Mouse (Mus musculus): ENCODE results near the gene Slc48a1. TPM values are rescaled to one million over a fixed set of nuclear protein-coding genes. Genes with fewer than 3 reads are reported as not detected.

The Slc48a1 gene
- polyA plus RNA-seq, 1 experiment from 2014 or later = 37.8 TPM

DNA sequence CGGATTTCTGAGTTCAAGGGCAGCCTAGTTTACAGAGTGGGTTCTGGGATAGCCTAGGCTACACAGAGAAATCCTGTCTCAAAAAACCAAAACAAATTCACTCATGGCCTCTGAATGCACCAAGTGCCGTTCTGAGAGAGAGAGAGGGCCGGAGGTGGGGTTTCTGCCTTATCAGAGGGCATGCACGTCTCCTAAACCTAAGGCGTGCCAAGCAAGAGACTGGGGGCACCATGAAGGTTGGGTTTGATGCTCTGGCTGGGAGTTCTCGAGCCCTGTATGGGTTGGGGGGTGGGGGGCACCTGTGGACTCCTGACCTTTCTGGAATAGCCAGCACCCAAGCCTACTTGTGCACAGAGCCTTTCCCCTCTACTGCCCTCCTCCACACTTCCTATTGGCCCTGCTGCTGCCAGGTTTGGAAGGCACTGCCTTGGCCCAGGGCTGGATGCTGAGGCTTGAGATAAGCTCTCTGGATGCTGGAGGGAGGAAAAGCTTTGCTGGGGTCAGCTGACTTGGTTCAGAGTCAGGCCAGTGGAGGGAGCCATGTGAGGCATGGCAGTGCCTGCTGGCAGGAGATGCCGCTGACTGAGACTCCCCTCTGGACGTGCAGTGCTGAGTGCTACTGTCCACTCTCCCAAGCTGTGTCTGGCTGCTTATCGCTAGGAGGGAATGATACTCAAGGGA, 7.6 kb downstream of the Slc48a1 start:
- H3K27ac ChIP-seq (replicated peaks) = no peak overlapping the region
- 81% methylated on average over 9 of the region's 9 CpGs for WGBS
- H3K27me3 ChIP-seq = peaks cover 22% of the 10 kb centered on the region
- H3K4me3 ChIP-seq = no peak overlapping the region
- ATAC-seq (ENCODE audit: low FRiP score, low read depth) = no peak
- H3K4me1 ChIP-seq = peaks cover 14% of the 10 kb centered on the region
- no peaks in the 10 kb centered on the region; the same call in 1 of the 2 replicates for H3K36me3 ChIP-seq
- H3K4me2 ChIP-seq (replicated peaks) = no peak overlapping the region
- H3K9me3 ChIP-seq = no peaks in the 10 kb centered on the region
- no peak overlapping the region for H3K9ac ChIP-seq (replicated peaks)

DNA sequence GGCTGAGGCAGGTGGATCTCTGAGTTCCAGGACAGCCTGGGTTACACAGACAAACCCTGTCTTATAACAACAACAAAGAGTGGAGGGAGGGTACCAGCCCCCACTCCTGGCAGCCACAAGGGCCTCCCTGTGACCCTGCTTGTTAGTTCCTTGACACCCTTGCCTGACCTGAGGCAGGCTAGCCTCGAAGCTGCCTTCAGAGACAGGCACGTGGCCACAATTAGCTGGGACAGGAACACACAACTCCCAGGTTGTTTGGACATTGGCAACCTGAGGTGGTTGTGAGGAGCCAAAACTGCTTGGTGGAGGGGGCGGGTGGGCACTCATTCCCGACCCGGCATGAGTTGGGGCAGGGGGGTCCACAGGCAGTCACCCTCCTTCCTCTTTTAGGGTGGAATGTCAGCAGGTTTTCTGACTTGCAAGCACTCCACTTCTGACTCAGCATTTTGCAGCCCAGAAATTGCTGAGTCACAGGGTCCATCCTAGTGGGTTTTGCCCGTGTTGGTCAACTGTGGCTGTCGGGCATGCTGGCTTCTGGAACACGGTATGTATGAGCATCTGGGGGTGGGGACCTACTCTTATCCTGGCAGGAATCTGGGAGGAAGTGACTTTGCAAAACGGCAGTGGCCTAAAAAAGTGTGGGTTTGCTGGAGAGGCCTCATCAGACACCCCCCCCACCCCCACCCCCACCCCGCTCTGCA, 8.2 kb downstream of the Slc48a1 start:
- H3K36me3 ChIP-seq = peaks cover 4% of the 10 kb centered on the region; the same call in 1 of the 2 replicates
- ATAC-seq (ENCODE audit: low FRiP score, low read depth) = no peak
- H3K27me3 ChIP-seq = peaks cover 17% of the 10 kb centered on the region
- no peak overlapping the region for H3K27ac ChIP-seq (replicated peaks)
- no peak overlapping the region for H3K4me2 ChIP-seq (replicated peaks)
- H3K4me3 ChIP-seq = no peak overlapping the region
- H3K9ac ChIP-seq (replicated peaks) = no peak overlapping the region
- H3K9me3 ChIP-seq = no peaks in the 10 kb centered on the region
- H3K4me1 ChIP-seq = peaks cover 14% of the 10 kb centered on the region
- 85% methylated on average over 10 of the region's 10 CpGs for WGBS

DNA sequence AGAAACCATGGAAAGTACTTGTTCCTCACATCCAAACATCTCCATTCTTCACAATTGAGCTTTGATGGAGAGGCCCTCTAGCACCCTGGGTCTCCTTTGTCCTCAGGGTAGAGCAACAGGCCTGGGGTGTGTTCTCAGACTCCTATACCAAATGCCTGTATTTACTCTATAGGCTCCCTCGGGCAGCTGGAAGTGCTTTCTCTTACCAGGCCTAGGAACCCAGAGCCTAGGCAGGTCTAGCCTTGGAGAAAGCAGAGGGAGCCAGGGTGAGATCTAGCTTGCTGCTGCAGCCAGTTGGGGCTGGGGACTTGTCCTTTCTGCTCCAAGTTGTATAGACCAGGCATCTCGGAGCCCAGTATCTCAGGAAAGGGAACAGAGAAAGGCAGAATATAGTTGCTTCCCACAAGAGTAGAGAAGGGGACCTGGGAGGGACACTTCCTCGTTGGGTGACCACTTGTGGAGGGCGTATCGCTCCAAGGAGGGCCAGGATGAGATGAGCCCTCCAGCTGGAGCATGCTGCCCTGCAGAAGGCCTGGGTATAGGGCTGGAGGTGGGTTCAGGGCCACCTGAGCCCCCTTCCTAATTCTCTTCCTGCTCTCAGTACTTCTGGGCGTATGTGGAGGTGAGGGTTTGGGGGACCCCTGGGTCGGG, 9.0 kb downstream of the Slc48a1 start:
- WGBS = 78% methylated on average over 7 of the region's 7 CpGs
- Histone ChIP-seq H3K27ac (replicated peaks) (no peak overlapping the region), H3K4me2 (replicated peaks) (no peak overlapping the region), H3K36me3 (peaks cover 4% of the 10 kb centered on the region; the same call in 1 of the 2 replicates), H3K27me3 (peaks cover 10% of the 10 kb centered on the region), H3K4me3 (no peak overlapping the region), H3K4me1 (peaks cover 8% of the 10 kb centered on the region), H3K9ac (replicated peaks) (no peak overlapping the region), H3K9me3 (no peaks in the 10 kb centered on the region)
- ATAC-seq (ENCODE audit: low FRiP score, low read depth) = no peak

DNA sequence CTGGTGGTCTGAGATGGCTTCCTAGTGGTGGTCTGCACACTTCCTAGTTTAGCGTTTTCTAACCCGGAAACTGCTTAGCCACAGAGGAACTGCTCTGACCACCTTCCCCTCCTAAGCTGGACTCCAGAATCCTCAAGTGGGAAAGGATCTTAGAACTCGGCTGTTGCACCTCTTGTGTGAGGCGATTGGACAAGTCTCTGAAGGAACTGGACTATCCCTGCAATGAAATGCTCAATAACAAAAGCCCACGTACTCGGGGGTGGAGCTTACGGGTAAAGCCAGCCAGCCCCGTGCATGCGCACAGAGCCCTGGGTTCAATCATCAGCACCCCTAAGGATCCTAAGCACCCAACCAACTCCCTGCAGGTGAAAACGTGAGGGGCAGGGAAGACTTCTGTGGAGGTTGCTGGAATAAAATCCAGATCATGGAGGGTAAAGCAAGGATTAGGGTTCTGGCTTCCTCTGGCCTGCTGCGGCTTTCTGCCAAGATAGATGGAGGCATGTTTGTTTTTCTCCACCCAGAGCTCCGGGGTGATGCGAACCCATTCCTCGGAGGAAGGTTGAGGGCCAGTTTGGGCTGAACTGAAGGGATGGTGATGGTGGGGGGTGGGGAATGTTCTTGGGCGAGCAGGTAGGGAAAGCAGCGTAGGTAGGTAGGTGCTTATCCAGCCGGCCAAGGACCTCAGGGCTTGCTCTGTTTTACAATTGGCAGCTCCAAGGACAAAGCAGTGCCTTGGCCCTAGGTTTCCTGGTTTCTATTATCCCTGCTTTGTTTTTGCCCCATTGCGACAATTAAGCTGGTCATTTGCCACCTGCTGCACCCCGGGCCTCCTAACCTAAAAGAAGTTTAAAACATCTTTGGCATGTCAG, 9.7 kb downstream of the Slc48a1 start:
- H3K27ac ChIP-seq (replicated peaks) = 0 out of 2 replicates have a peak overlapping the region, but pooled peaks have one; percentile 25
- no peak for ATAC-seq (ENCODE audit: low FRiP score, low read depth)

DNA sequence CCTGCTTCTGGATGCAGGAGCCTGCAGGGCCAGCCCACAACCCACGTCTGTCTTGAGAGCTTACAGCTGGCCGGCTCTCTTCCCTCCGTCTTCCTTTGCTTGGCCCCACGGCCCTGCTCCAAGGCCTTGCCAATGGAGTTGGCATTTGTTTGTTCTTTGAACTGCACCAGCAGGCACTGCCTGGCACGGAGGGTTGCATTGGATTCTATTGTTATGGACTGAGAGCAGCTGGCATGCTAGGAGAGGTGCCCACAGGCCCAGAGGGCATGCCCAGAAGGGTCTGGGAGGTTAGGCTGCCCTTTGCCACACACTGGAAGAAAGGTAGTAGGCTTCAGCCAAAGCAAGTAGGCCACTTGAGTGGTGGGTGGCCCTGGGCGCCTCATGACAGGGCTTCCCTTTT, 10.5 kb downstream of the Slc48a1 start:
- Histone ChIP-seq H3K4me3 (no peak overlapping the region), H3K4me1 (0 out of 2 replicates have a peak, but pooled peaks cover 3% of the 10 kb centered on the region), H3K9me3 (no peaks in the 10 kb centered on the region), H3K27ac (replicated peaks) (0 out of 2 replicates have a peak overlapping the region, but pooled peaks have one; percentile 25), H3K36me3 (peaks cover 9% of the 10 kb centered on the region), H3K9ac (replicated peaks) (no peak overlapping the region), H3K27me3 (no peaks in the 10 kb centered on the region), H3K4me2 (replicated peaks) (no peak overlapping the region)
- 67% methylated on average over 6 of the region's 6 CpGs for WGBS
- no peak for ATAC-seq (ENCODE audit: low FRiP score, low read depth)

More for the DNA sequence above, 9.7 kb downstream of the Slc48a1 start:
- Histone ChIP-seq H3K9me3 (no peaks in the 10 kb centered on the region), H3K4me1 (0 out of 2 replicates have a peak, but pooled peaks cover 3% of the 10 kb centered on the region), H3K9ac (replicated peaks) (no peak overlapping the region), H3K36me3 (peaks cover 4% of the 10 kb centered on the region; the same call in 1 of the 2 replicates), H3K4me3 (no peak overlapping the region), H3K4me2 (replicated peaks) (no peak overlapping the region), H3K27me3 (peaks cover 3% of the 10 kb centered on the region)
- WGBS = 76% methylated on average over 19 of the region's 19 CpGs

DNA sequence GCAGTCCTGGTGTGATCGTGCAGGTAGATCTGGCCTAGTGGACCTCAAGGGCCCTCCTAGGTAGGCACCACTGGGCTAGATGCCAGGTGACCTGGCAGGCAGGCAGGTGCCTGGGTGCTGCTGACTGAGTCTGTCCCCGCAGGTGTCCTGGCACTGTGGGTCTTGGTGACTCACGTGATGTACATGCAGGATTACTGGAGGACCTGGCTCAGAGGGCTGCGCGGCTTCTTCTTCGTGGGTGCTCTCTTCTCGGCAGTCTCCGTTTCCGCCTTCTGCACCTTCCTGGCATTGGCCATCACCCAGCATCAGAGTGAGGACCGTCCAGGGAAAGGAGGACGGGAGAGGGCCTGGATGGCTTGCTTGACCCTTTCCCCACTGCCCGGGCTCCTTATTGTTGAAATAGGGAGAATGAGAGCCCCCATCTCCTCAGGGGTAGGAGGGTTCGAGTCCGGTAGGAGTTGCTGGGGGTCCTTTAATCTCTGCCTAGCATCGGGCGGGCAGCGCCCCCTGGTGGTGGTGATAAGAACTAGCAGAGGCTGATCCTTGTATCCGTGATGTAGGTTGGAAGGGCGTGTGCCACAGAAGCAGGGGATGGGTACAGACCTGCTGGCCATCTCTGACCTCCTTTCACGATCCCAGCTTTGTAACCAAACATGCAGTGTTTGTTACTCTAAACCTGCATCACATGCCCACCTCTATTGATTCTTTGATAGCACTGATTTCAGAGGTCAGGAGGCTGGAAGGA, 11.6 kb downstream of the Slc48a1 start:
- H3K4me3 ChIP-seq = no peak overlapping the region
- no peak overlapping the region for H3K4me2 ChIP-seq (replicated peaks)
- H3K27ac ChIP-seq (replicated peaks) = no peak overlapping the region
- peaks cover 20% of the 10 kb centered on the region for H3K36me3 ChIP-seq
- no peaks in the 10 kb centered on the region for H3K27me3 ChIP-seq
- WGBS = 58% methylated on average over 20 of the region's 20 CpGs
- no peaks in the 10 kb centered on the region for H3K9me3 ChIP-seq
- ATAC-seq (ENCODE audit: low FRiP score, low read depth) = no peak
- 0 out of 2 replicates have a peak, but pooled peaks cover 3% of the 10 kb centered on the region for H3K4me1 ChIP-seq
- no peak overlapping the region for H3K9ac ChIP-seq (replicated peaks)

DNA sequence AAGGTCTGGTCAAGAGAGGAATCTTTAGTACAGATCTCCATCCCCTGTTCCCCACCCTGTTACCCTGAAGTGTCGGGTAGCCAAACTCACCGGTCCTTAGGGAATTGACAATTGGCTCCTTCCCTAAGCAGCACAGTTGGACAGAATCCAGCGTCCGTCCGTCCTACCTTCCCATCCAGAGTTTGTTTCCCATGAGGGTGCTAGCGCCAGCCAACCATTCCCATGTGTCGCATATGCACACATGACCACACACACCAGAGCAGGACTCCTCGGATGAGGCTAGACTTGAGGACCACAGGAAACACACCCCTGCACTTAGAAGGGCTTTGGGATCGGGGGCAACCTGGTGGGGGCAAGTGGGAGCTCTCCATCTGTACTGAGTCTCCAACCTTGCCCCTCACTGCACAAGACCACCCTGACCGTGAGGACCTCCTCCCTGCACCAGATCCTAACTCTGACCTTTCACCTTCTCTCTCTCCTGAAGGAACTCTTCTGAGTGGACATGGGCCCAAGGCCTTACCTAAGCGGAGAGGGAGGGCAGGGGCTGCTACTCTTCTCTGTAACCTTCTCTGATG, 12.9 kb downstream of the Slc48a1 start:
- WGBS = 91% methylated on average over 11 of the region's 11 CpGs
- Histone ChIP-seq H3K27ac (replicated peaks) (no peak overlapping the region), H3K4me3 (no peak overlapping the region), H3K4me2 (replicated peaks) (no peak overlapping the region), H3K4me1 (0 out of 2 replicates have a peak, but pooled peaks cover 3% of the 10 kb centered on the region), H3K9me3 (no peaks in the 10 kb centered on the region), H3K27me3 (no peaks in the 10 kb centered on the region), H3K36me3 (peaks cover 32% of the 10 kb centered on the region), H3K9ac (replicated peaks) (no peak overlapping the region)
- ATAC-seq (ENCODE audit: low FRiP score, low read depth) = no peak

DNA sequence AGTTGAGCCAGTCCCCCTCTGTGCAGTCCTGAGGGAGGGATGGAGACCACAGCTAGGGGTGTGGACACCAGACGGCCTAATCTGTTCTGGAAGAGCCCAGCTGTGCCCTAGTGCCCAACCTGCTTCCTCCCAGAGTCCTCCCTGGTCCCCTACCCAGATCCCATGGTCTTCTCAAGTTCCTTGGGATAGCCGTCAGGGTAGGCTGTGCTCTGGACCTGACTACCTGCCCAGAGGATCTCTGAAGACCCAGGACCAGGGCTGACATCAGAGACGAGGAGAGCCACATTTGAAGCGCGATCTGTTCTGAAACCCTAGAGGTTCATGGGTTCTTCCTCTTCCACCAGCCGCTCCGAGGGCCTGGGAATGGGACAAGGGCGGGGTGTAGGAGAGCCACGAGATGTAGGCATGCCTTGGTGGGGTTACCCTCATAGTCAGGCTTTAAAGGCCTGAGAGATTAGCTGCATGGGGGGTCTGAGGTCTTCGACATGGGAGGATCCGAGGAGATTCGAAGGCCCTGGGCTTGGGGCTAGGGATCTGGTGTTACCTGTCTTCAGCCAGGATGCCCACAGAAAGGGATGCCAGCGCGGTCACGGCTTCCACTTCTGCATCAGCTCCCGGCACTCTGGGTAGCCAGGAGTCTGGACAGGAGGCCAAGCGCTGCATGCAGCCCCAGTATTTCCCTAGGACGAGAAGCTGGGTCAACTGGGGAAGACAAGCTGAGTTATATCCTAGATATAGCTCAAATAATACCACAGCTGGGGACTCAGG, 15.2 kb downstream of the Slc48a1 start:
- WGBS = 90% methylated on average over 18 of the region's 18 CpGs
- Histone ChIP-seq H3K4me1 (peaks cover 10% of the 10 kb centered on the region), H3K4me2 (replicated peaks) (no peak overlapping the region), H3K27me3 (no peaks in the 10 kb centered on the region), H3K9me3 (no peaks in the 10 kb centered on the region), H3K27ac (replicated peaks) (no peak overlapping the region), H3K36me3 (peaks cover 48% of the 10 kb centered on the region), H3K9ac (replicated peaks) (no peak overlapping the region), H3K4me3 (no peak overlapping the region)
- no peak for ATAC-seq (ENCODE audit: low FRiP score, low read depth)

DNA sequence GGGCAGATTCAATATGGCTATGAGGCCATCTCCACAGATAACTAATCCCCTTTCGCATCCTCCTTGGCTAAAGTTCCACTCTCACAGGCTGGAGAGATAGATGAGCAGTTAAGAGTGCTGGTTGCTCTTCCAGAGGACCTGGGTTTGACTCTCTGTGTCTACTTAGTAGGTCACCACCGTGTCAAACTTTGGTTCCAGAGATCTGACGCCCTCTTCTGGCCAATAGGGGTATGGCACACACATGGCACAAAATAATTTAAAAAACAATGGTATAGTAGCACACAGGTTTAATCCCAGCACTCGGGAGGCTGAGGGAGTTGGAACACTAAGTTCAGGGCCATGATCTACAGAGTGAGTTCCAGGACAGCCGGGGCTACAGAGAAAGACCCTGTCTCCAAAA, 15.9 kb downstream of the Slc48a1 start:
- Histone ChIP-seq H3K36me3 (peaks cover 48% of the 10 kb centered on the region), H3K4me3 (no peak overlapping the region), H3K27me3 (no peaks in the 10 kb centered on the region), H3K9me3 (no peaks in the 10 kb centered on the region), H3K4me2 (replicated peaks) (no peak overlapping the region), H3K27ac (replicated peaks) (no peak overlapping the region), H3K4me1 (peaks cover 16% of the 10 kb centered on the region), H3K9ac (replicated peaks) (no peak overlapping the region)
- 73% methylated on average over 5 of the region's 5 CpGs for WGBS
- no peak for ATAC-seq (ENCODE audit: low FRiP score, low read depth)

DNA sequence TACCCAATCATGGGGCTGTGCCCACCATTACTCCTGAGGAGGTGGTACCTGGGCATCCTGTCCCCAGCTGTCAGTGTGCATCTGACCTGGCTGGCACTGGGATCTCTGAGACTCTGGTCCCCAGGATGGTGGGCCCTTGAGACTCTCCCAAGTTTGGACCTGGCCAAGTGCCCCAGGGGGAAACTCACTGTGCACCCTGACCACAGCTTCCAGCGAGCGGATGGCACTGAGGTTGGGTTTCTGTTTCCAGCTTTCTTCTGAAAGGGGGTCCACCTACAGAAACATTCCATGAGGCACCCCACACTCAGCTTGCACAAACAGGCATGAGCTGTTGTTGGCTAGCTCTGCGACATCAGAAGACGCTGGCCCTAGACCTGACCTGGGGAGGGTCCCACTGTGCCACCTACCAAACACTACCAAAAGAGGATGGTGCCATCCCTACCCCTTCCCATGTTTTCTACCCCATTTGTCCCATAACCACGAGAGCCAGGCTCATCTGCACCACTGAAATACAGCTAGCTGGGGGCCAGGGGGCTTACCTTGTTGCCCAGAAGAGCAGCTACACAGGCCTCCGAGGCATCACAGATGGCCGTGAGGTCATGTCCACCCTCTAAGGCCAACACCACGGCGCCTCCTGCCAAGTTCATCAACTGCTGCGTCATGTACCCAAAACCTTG, 17.4 kb downstream of the Slc48a1 start:
- peaks cover 23% of the 10 kb centered on the region for H3K4me1 ChIP-seq
- H3K27ac ChIP-seq (replicated peaks) = no peak overlapping the region
- H3K36me3 ChIP-seq = peaks cover 53% of the 10 kb centered on the region
- 0 out of 2 replicates have a peak, but pooled peaks cover 3% of the 10 kb centered on the region for H3K27me3 ChIP-seq
- no peak overlapping the region for H3K9ac ChIP-seq (replicated peaks)
- WGBS = 97% methylated on average over 10 of the region's 10 CpGs
- no peaks in the 10 kb centered on the region for H3K9me3 ChIP-seq
- no peak overlapping the region for H3K4me3 ChIP-seq
- no peak overlapping the region for H3K4me2 ChIP-seq (replicated peaks)
- ATAC-seq (ENCODE audit: low FRiP score, low read depth) = no peak
